Mouse (Mus musculus) forebrain, embryonic 11.5 days (tissue): ENCODE results near the gene Jup. TPM values are rescaled to one million over a fixed set of nuclear protein-coding genes. Genes with fewer than 3 reads are reported as not detected.
A peak's percentile ranks its signal among the peaks of the same experiment; 100 is the strongest.

ENCODE experiments used
- ATAC-seq: fragments of 200-750 bp; cut with Nextera tagmentation; replicated peaks from 2 replicates; pipeline ENCODE4 v1.8.0; 2017; ENCODE audit warnings: moderate TSS enrichment; ENCODE audit not compliant: low FRiP score
- DNase-seq: peaks from one replicate; pipeline ENCODE4 v3.0.0-alpha.2; 2017; ENCODE audit warnings: low spot score
- H3K27ac ChIP-seq: fragments of 300-500 bp; sonication (generic); 2 replicates; pipeline ENCODE4 v1.5.1; 2014; ENCODE audit warnings: low read depth, low read length
- H3K27me3 ChIP-seq: fragments of 300-500 bp; sonication (generic); 2 replicates; pipeline ENCODE4 v1.6.1; 2014; ENCODE audit warnings: mild to moderate bottlenecking, low read length, mixed read lengths; ENCODE audit not compliant: control insufficient read depth, insufficient read depth
- H3K36me3 ChIP-seq: fragments of 300-500 bp; sonication (generic); 2 replicates; pipeline ENCODE4 v1.6.1; 2014; ENCODE audit warnings: mild to moderate bottlenecking, low read length, moderate library complexity, mixed read lengths; ENCODE audit not compliant: control insufficient read depth, insufficient read depth
- H3K4me1 ChIP-seq: fragments of 300-500 bp; sonication (generic); replicated peaks from 2 replicates; pipeline ENCODE4 v1.6.1; 2014; ENCODE audit warnings: low read length, mixed read lengths; ENCODE audit not compliant: control insufficient read depth, insufficient read depth
- H3K4me2 ChIP-seq: fragments of 300-500 bp; sonication (generic); 2 replicates; pipeline ENCODE4 v1.6.1; 2014; ENCODE audit warnings: low read depth, mild to moderate bottlenecking, low read length, moderate library complexity, mixed read lengths; ENCODE audit not compliant: severe bottlenecking
- H3K4me3 ChIP-seq: fragments of 300-500 bp; sonication (generic); 2 replicates; pipeline ENCODE4 v1.5.1; 2014; ENCODE audit warnings: low read depth, low read length
- H3K9ac ChIP-seq: fragments of 300-500 bp; sonication (generic); 2 replicates; pipeline ENCODE4 v1.6.1; 2014; ENCODE audit warnings: low read length
- H3K9me3 ChIP-seq: fragments of 300-500 bp; sonication (generic); 2 replicates; pipeline ENCODE4 v1.6.1; 2016; ENCODE audit warnings: low read length, mixed read lengths; ENCODE audit not compliant: control insufficient read depth
- WGBS: fragments of 180-500 bp; shearing (Covaris S2); extraction: QIAGEN DNeasy Blood & Tissue Kit; methylation state at CpG from one replicate; pipeline ENCODE4 v1.1.7; 2014; 5-methylcytosine and 5-hydroxymethylcytosine counted together
- polyA plus RNA-seq: library from polyadenylated mRNA; unstranded; fragments of >200 nt; fragmentation: Nextera tagmentation; extraction: Ambion mirVana; gene quantifications from 2 replicates; pipeline ENCODE4 v1.2.1, GENCODE M21; 2014

Gene Jup
- polyA plus RNA-seq, 1 experiment from 2014 or later, result 35.5 TPM

DNA sequence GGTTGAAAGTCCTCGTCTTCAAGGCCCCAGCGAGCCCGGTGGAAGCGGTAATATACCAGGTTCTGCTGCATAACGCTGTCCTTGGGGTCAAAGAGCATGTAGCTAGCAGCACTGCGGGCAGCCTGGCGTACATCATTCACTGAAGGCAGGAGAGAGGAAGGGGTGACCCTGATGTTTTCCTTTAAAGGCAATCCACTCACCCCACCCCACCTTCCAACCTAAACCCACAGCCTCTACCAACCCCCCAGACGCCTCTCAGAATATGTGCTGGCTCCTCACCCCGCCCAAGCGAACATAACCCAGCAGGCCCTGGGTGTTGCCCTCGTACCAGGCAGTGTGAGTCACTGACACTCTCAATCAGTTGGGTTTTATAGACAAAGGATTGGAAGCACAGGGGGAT, 14.2 kb upstream of the Jup start:
- Histone ChIP-seq H3K4me1 (peaks cover 13% of the 10 kb centered on the region; the same call in 1 of the 2 replicates), H3K27me3 (peaks cover 9% of the 10 kb centered on the region), H3K4me3 (no peak overlapping the region), H3K36me3 (no peaks in the 10 kb centered on the region), H3K4me2 (no peak overlapping the region), H3K9me3 (no peaks in the 10 kb centered on the region), H3K9ac (no peak overlapping the region), H3K27ac (no peak overlapping the region)
- WGBS, result 81% methylated on average over 11 of the region's 11 CpGs
- ATAC-seq, result no peak
- DNase-seq, result no peak

DNA sequence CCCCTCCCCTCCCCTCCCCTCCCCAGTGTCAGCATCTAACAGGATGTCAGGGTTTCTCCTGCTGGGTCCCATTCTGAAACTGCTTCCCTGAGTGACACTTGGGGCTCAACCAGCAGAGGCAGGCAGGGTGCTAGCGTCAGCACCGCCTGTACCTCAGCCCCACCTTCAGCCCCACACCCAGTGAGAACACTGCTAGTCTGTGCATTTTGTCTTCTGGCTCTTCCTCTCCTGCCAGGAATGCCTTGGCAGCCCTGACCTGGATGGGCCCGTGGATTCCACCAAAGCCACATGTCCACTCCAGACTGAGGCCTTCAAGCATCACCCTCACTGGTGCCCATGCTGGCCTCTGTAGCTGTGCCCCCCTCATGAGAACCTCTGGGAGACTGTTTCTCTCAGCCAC, 12.1 kb upstream of the Jup start:
- Histone ChIP-seq H3K27ac (no peak overlapping the region), H3K9me3 (no peaks in the 10 kb centered on the region), H3K36me3 (no peaks in the 10 kb centered on the region), H3K9ac (no peak overlapping the region), H3K4me3 (no peak overlapping the region), H3K4me2 (no peak overlapping the region), H3K27me3 (peaks cover 2% of the 10 kb centered on the region; the same call in 1 of the 2 replicates), H3K4me1 (peaks cover 11% of the 10 kb centered on the region; the same call in 1 of the 2 replicates)
- 94% methylated on average over 3 of the region's 3 CpGs for WGBS
- DNase-seq (no peak), ATAC-seq (no peak)

DNA sequence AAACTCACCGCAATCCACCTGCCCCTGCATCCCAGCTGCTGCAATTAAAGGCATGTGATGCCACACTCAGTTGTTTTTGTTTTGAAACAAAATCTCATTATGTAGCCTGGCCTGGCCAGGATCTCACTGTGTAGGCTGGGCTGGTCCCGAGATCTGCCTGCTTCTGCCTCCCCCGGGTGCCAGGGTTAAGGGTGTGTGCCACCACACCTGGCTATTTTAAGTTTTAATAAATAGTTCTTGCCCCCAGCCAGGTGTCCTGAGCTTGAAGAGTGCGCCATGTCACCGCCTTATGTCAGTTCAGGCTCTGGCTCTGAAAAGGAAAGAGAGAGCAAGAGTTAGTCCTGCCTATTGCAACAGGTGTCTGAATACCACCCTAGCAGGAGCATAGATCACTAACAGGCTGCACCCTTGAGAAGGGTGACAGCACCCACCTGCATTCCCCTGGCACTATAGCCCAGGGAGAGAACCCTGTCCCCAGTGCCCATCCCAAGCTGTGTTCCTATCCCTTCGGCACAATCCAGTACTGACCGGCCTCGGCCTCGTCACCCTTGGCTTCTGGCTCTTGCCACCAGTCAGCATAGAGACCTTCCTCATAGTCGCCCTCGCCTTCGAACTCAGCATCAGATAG, 11.4 kb upstream of the Jup start:
- H3K4me2 ChIP-seq, result no peak overlapping the region
- H3K4me3 ChIP-seq, result no peak overlapping the region
- no peak overlapping the region for H3K27ac ChIP-seq
- no peaks in the 10 kb centered on the region for H3K36me3 ChIP-seq
- H3K9me3 ChIP-seq, result no peaks in the 10 kb centered on the region
- H3K4me1 ChIP-seq, result peaks cover 6% of the 10 kb centered on the region; the same call in 1 of the 2 replicates
- no peak for DNase-seq
- 94% methylated on average over 12 of the region's 12 CpGs for WGBS
- H3K27me3 ChIP-seq, result peaks cover 2% of the 10 kb centered on the region; the same call in 1 of the 2 replicates
- H3K9ac ChIP-seq, result no peak overlapping the region
- no peak for ATAC-seq

DNA sequence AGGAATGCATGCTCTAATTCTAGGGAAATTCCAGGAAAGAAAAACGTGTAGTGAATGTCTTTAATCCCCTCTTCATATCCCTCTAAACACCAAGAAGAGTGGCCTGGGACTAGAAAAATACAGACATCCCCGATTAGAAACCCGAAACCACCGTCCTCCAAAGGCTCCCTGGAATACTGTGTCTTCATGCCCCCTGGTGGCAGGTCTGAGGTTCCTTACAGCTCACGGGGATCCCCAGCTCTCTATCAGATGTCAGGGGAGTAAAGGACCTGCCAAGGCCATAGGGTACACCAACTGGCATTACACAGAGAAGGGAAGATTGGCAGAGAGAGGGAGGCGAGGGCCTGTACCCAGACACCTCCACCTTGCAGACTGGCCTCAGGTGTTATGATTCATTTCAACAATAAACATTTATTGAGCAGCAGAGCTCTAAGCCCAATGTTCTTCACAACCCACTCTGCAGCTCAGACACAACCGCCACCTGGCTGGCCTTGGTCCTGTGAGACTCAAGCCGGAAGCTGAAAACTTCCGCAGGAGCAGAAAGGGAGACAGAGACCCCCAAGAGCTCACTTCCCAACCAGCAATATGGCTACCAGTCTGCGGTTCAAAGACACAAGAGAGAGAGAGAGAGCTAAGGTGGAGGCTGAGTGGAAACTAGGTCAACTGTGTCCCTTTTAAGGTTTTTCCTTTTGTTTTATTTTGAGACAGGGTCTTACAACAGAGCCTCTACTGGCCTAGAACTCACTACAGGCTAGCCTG, 10.7 kb upstream of the Jup start:
- DNase-seq, result peak; percentile 74

DNA sequence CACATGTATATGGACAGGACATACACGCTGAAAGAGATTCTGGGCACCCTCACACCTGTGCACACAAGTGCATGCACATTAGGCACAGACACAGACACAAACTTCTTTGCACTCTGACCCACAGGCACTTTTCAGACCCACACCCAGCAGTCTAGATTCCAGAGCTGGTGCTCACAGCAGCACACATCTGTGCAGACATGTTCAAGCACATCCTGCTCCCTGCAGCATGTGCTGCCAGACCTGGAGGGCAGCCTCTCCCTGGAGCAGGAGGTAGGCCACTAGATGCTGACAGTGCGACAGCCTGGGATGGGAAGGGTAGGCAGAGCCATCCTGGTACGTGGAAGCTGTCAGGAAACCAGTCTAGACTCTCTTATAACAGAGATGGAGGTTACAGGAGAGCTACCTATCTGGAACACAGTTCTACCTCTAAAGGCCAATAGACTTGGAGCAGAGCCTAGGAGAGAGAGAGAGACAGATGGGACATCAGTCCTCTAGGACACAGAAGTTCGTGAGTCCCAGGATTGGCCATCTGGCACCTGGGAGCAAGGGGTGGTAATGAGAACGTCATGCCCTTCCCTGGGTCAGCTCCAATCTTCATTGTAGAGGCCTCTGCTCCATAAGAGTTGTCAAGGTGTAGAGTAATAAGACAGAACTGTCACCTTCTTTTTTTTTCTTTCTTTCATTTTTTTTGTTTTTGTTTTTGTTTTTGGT, 9.6 kb upstream of the Jup start:
- Histone ChIP-seq H3K9me3 (no peaks in the 10 kb centered on the region), H3K4me1 (no peaks in the 10 kb centered on the region), H3K9ac (no peak overlapping the region), H3K36me3 (no peaks in the 10 kb centered on the region), H3K27ac (no peak overlapping the region), H3K27me3 (no peaks in the 10 kb centered on the region), H3K4me2 (no peak overlapping the region), H3K4me3 (no peak overlapping the region)
- DNase-seq (no peak), ATAC-seq (no peak)
- WGBS, result 84% methylated on average over 5 of the region's 5 CpGs

More for the DNA sequence above, 10.7 kb upstream of the Jup start:
- no peak for ATAC-seq
- Histone ChIP-seq H3K9me3 (no peaks in the 10 kb centered on the region), H3K9ac (no peak overlapping the region), H3K4me3 (no peak overlapping the region), H3K27ac (no peak overlapping the region), H3K4me1 (peaks cover 5% of the 10 kb centered on the region; the same call in 1 of the 2 replicates), H3K27me3 (no peaks in the 10 kb centered on the region; the same call in 1 of the 2 replicates), H3K36me3 (no peaks in the 10 kb centered on the region), H3K4me2 (no peak overlapping the region)
- WGBS, result 46% methylated on average over 10 of the region's 10 CpGs

DNA sequence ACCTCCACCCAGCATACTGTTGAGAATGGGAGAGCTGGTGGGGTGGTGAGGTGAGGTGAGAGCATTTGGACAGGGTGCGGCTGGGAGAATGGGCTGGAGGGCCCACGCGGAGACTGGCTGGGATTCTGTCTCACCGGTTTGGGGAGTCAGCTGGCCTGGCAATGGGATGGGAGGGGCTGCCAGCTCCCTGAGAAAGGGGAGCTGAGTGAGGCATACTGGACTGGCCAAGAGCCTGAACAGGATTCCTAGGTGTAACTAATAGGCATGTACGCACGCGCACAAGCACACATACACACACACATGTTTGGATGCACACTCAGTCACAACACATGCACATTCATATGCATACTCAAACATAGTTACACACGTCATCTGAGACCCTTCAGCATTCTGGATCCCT, 8.7 kb upstream of the Jup start:
- Histone ChIP-seq H3K4me1 (no peaks in the 10 kb centered on the region), H3K36me3 (no peaks in the 10 kb centered on the region), H3K27ac (no peak overlapping the region), H3K27me3 (no peaks in the 10 kb centered on the region), H3K9me3 (no peaks in the 10 kb centered on the region), H3K4me3 (no peak overlapping the region), H3K4me2 (no peak overlapping the region), H3K9ac (no peak overlapping the region)
- DNase-seq, result no peak
- WGBS, result 86% methylated on average over 8 of the region's 8 CpGs
- no peak for ATAC-seq

DNA sequence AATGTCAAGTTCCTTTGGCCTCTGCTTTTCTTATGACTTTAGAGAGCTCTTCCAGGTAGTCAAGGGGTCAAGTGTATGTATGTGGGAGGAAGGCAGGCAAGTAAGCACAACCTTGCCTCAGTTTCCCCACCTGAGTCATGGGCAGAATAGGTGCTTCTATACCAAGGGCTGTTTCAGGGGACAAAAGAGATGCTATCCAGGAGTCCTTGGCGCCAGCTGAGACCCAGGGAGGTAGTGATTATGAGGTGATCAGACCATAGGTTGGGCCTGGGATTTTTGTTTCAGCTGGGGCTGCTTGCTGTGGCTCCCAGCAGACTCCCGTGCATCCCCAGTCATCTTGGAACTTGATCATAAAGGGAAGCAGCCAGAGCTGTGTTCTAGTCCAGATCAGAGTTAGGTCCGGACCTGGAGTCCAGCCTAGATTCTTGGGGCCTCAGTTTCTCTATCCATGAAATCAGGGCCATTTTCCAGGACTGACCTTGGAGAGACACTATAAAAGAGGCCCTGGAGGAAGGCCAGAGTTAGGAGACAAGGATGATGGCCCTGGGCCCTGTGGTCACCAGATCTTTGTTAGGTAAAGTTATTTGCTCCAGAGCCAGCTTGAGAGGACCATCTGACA, 7.0 kb upstream of the Jup start:
- H3K9me3 ChIP-seq, result no peaks in the 10 kb centered on the region
- no peak overlapping the region for H3K27ac ChIP-seq
- no peak overlapping the region for H3K4me3 ChIP-seq
- WGBS, result 78% methylated on average over 3 of the region's 3 CpGs
- no peaks in the 10 kb centered on the region for H3K4me1 ChIP-seq
- ATAC-seq (no peak), DNase-seq (no peak)
- no peak overlapping the region for H3K4me2 ChIP-seq
- no peaks in the 10 kb centered on the region for H3K27me3 ChIP-seq
- no peaks in the 10 kb centered on the region for H3K36me3 ChIP-seq
- no peak overlapping the region for H3K9ac ChIP-seq

DNA sequence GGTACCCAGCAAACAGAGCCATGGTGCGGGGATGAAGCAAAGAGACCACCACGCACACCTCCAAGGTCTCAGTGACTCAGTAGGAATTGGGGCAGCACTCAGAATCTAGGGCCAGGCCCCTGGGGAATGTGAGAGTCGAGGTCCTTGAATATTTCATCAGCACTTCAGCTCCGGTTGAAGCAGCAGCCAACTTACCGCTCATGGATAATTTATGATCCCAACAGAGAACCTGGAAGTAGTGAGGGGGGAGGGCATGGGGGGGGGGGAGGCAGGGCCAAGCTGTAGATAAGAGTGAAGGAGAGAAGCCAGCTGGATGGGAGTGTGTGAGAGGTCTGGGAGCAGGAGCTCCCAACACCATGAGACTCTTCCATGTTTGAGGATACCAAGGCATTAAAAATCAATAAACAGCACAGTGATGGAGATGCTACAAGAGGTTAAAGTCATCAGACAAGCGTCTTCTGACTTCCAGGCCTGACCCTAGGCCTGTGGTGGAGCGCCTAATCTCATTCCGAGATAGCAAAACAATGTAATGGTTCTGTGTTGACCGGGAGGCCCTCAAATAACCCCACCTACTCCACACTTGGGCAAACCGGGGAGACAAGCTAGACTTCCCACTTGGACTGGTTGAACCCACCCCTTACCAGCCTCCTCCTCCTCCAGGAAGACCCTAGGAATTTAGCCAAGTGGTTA, 6.0 kb upstream of the Jup start:
- no peak for ATAC-seq
- H3K27me3 ChIP-seq, result no peaks in the 10 kb centered on the region
- H3K9me3 ChIP-seq, result no peaks in the 10 kb centered on the region
- H3K4me2 ChIP-seq, result no peak overlapping the region
- H3K4me1 ChIP-seq, result no peaks in the 10 kb centered on the region
- WGBS, result 86% methylated on average over 10 of the region's 10 CpGs
- no peak overlapping the region for H3K27ac ChIP-seq
- no peak for DNase-seq
- no peak overlapping the region for H3K4me3 ChIP-seq
- no peak overlapping the region for H3K9ac ChIP-seq
- no peaks in the 10 kb centered on the region for H3K36me3 ChIP-seq
